Mouse (Mus musculus) hindbrain, embryonic 10.5 days (tissue): ENCODE measurements at regions not wholly inside any gene's neighbourhood (a gene's known extent, or its start where the extent isn't known, plus 50 kb on each side); places are given as distances from the start of the nearest gene placed in this dataset.

Experiments used
- DNase-seq: peaks from one replicate; pipeline ENCODE4 v3.0.0-alpha.2; 2017; ENCODE audit warnings: low spot score
- H3K27ac ChIP-seq: fragments of 300-500 bp; sonication (generic); 2 replicates; pipeline ENCODE4 v1.5.1; 2016; ENCODE audit warnings: mild to moderate bottlenecking, moderate library complexity
- H3K27me3 ChIP-seq: fragments of 300-500 bp; sonication (generic); 2 replicates; pipeline ENCODE4 v1.6.1; 2016; ENCODE audit warnings: mild to moderate bottlenecking; ENCODE audit not compliant: poor library complexity, insufficient read depth, severe bottlenecking
- H3K36me3 ChIP-seq: fragments of 300-500 bp; sonication (generic); 2 replicates; pipeline ENCODE4 v1.6.1; 2016; ENCODE audit warnings: mild to moderate bottlenecking, moderate library complexity
- H3K4me1 ChIP-seq: fragments of 300-500 bp; sonication (generic); replicated peaks from 2 replicates; pipeline ENCODE4 v1.6.1; 2016; ENCODE audit warnings: mild to moderate bottlenecking
- H3K4me3 ChIP-seq: fragments of 300-500 bp; sonication (generic); 2 replicates; pipeline ENCODE4 v1.5.1; 2016; ENCODE audit warnings: mild to moderate bottlenecking, moderate library complexity
- H3K9me3 ChIP-seq: fragments of 300-500 bp; sonication (generic); 2 replicates; pipeline ENCODE4 v1.6.1; 2016; ENCODE audit warnings: mild to moderate bottlenecking, moderate library complexity
- WGBS: fragments of 180-500 bp; shearing (Covaris S2); methylation state at CpG from one replicate; pipeline ENCODE4 v1.1.7; 2016; 5-methylcytosine and 5-hydroxymethylcytosine counted together

GRCm38 (mm10) chr1:72963449-72963848 is 52.3 kb downstream of the Tnp1 start:
- Histone ChIP-seq H3K4me1 (peaks cover 15% of the 10 kb centered on the region), H3K36me3 (no peaks in the 10 kb centered on the region), H3K4me3 (no peak overlapping the region), H3K9me3 (no peaks in the 10 kb centered on the region), H3K27ac (peak overlapping the region; percentile 70), H3K27me3 (no peaks in the 10 kb centered on the region)
- WGBS, result 43% methylated on average over 7 of the region's 7 CpGs
- DNase-seq, result peak; percentile 43

DNA sequence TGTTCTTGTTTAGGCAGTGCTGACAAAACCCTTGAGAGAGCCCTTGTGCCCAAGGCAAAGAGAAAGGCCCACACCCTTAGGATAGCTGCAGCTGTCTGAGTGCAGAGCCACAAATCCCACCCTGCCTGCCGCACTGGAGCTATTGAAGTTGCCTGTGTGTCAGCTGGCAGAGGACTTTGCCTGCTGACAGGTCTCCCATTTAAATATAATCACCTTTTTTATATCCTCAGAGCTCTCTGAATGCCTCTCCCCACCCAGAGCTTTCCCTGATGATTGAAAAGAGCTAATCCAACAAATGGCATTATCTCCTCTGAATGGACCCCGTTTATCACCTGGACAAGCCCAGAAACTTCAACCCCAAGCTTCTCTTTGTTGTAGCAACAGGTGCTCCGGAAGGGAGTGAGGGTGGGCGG is 55.5 kb downstream of the Tnp1 start:
- peaks cover 15% of the 10 kb centered on the region for H3K4me1 ChIP-seq
- WGBS, result 23% methylated on average over 4 of the region's 4 CpGs
- H3K4me3 ChIP-seq, result no peak overlapping the region
- H3K27ac ChIP-seq, result no peak overlapping the region
- H3K27me3 ChIP-seq, result no peaks in the 10 kb centered on the region
- no peak for DNase-seq
- no peaks in the 10 kb centered on the region for H3K9me3 ChIP-seq
- H3K36me3 ChIP-seq, result no peaks in the 10 kb centered on the region

DNA sequence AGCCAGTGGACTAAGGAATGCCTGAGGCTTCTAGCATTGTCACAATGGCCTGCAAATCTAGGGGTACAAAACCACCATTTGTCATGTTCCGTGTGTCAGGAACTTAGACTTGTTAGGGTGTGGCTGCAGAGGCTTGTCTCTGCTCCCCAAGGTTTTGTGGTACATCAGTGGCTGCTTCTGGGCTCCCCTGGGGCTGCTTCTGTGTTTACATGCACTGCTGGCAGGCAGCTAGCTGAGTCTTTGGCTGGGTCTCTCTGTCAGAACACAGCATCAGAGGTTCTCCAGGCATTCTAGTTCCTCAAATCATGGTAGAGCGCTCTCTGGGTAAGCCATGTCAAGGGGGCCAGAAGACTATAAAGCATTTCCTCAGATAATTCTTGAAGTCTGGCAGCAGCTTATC is 60.3 kb downstream of the Tnp1 start:
- 86% methylated on average over 2 of the region's 2 CpGs for WGBS
- no peaks in the 10 kb centered on the region for H3K36me3 ChIP-seq
- no peak overlapping the region for H3K27ac ChIP-seq

GRCm38 (mm10) chr1:72952896-72953295 is 62.8 kb downstream of the Tnp1 start:
- DNase-seq, result peak; percentile 10
- Histone ChIP-seq H3K4me1 (peaks cover 5% of the 10 kb centered on the region), H3K36me3 (no peaks in the 10 kb centered on the region), H3K27ac (no peak overlapping the region), H3K9me3 (no peaks in the 10 kb centered on the region), H3K4me3 (no peak overlapping the region), H3K27me3 (no peaks in the 10 kb centered on the region)
- 41% methylated on average over 6 of the region's 6 CpGs for WGBS

More for the DNA sequence above, 60.3 kb downstream of the Tnp1 start:
- Histone ChIP-seq H3K4me1 (peaks cover 11% of the 10 kb centered on the region), H3K27me3 (no peaks in the 10 kb centered on the region), H3K4me3 (no peak overlapping the region), H3K9me3 (no peaks in the 10 kb centered on the region)
- DNase-seq, result no peak

DNA sequence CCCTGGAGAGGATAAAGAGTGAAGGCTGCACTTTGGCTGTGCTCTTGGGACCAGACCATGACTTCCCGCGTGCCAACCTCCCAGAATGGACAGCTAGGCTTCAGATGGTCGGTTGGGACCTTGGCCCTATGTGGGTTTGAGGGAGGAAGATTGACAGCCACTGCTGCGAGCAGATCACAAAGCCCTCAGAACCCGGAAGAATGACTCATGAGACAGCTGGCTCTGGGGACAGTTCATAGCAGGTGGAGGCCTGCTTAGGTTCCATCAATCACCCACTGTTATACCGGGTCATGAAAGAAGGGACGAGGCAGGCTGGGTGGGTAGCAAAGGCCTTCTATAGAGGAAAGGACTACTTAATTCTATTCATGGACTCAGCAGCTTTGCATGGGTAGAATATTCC is 63.9 kb downstream of the Tnp1 start:
- 71% methylated on average over 7 of the region's 7 CpGs for WGBS
- H3K36me3 ChIP-seq, result no peaks in the 10 kb centered on the region
- H3K4me1 ChIP-seq, result peaks cover 5% of the 10 kb centered on the region
- no peaks in the 10 kb centered on the region for H3K27me3 ChIP-seq
- H3K9me3 ChIP-seq, result no peaks in the 10 kb centered on the region
- DNase-seq, result no peak
- H3K27ac ChIP-seq, result peak overlapping the region; percentile 23; the same call in 1 of the 2 replicates
- H3K4me3 ChIP-seq, result no peak overlapping the region

DNA sequence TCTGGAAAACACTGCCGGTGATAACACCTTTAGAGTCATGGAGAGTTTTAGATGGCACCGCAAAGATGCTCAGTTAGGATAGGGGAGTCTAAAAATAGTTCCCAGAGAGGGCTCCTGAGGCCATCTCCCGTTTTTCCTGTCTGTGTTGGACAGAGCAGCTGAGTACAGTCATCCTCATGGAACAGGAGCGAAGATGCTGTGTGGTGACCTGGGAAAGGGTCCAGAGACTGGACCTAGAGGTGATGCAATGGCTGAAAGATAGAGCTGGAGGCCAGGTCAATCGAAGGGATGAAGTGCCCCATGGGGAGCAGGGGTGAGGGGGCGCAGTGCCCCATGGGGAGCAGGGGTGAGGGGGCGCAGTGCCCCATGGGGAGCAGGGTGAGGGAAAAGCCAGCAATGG is 64.3 kb downstream of the Tnp1 start:
- Histone ChIP-seq H3K4me1 (peaks cover 7% of the 10 kb centered on the region), H3K27ac (peak overlapping the region; percentile 23; the same call in 1 of the 2 replicates), H3K4me3 (no peak overlapping the region), H3K27me3 (no peaks in the 10 kb centered on the region), H3K36me3 (no peaks in the 10 kb centered on the region), H3K9me3 (no peaks in the 10 kb centered on the region)
- DNase-seq, result no peak
- WGBS, result 85% methylated on average over 7 of the region's 7 CpGs

GRCm38 (mm10) chr1:72946235-72946634 is 69.5 kb downstream of the Tnp1 start:
- DNase-seq, result peak; percentile 64
- WGBS, result 15% methylated on average over 4 of the region's 4 CpGs
- H3K9me3 ChIP-seq, result no peaks in the 10 kb centered on the region

GRCm38 (mm10) chr1:72945750-72946102 is 70.0 kb downstream of the Tnp1 start:
- H3K36me3 ChIP-seq, result no peaks in the 10 kb centered on the region
- H3K4me3 ChIP-seq, result peak overlapping the region; percentile 39

More at GRCm38 (mm10) chr1:72946235-72946634, 69.5 kb downstream of the Tnp1 start:
- Histone ChIP-seq H3K4me3 (no peak overlapping the region), H3K27ac (peak overlapping the region; percentile 13; the same call in 1 of the 2 replicates), H3K4me1 (peaks cover 27% of the 10 kb centered on the region), H3K27me3 (peaks cover 8% of the 10 kb centered on the region; the same call in 1 of the 2 replicates), H3K36me3 (no peaks in the 10 kb centered on the region)

GRCm38 (mm10) chr1:72944805-72945749 is 70.4 kb upstream of the Igfbp5 start:
- DNase-seq, result peak; percentile 59

More at GRCm38 (mm10) chr1:72945750-72946102, 70.0 kb downstream of the Tnp1 start:
- peaks cover 27% of the 10 kb centered on the region for H3K4me1 ChIP-seq
- H3K27ac ChIP-seq, result peak overlapping the region; percentile 81
- H3K9me3 ChIP-seq, result no peaks in the 10 kb centered on the region
- H3K27me3 ChIP-seq, result peaks cover 8% of the 10 kb centered on the region; the same call in 1 of the 2 replicates
- WGBS, result 12% methylated on average over 9 of the region's 9 CpGs
- DNase-seq, result no peak

DNA sequence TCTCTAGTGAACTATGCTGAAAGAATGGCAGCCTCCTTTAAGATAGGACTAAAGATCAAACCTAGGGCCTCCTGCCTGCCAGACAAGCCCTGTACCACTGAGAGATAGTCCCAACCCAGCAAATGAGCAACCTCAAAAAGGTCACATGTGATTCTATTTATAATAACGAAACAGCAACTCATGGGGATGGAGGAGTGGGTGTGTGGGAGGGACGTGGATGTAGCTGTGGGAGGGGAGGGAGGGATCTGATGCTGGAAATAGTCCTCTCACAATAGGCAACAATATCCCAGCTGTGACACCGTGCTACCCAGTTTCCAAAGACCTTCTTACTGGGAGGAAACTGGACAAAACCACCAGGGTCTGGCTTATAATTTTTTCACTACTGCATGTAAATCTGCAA is 69.5 kb upstream of the Igfbp5 start:
- Histone ChIP-seq H3K4me1 (peaks cover 27% of the 10 kb centered on the region), H3K27ac (no peak overlapping the region), H3K4me3 (no peak overlapping the region), H3K9me3 (no peaks in the 10 kb centered on the region), H3K36me3 (no peaks in the 10 kb centered on the region), H3K27me3 (peaks cover 8% of the 10 kb centered on the region; the same call in 1 of the 2 replicates)
- WGBS, result 35% methylated on average over 3 of the region's 3 CpGs
- no peak for DNase-seq

More at GRCm38 (mm10) chr1:72944805-72945749, 70.4 kb upstream of the Igfbp5 start:
- Histone ChIP-seq H3K27me3 (peaks cover 8% of the 10 kb centered on the region; the same call in 1 of the 2 replicates), H3K4me1 (peaks cover 27% of the 10 kb centered on the region), H3K27ac (peak overlapping the region; percentile 81), H3K4me3 (peak overlapping the region; percentile 39), H3K36me3 (no peaks in the 10 kb centered on the region), H3K9me3 (no peaks in the 10 kb centered on the region)
- 7% methylated on average over 21 of the region's 21 CpGs for WGBS

GRCm38 (mm10) chr1:72943082-72943481 is 68.4 kb upstream of the Igfbp5 start:
- Histone ChIP-seq H3K4me3 (no peak overlapping the region), H3K4me1 (peaks cover 27% of the 10 kb centered on the region), H3K27ac (no peak overlapping the region), H3K27me3 (peaks cover 15% of the 10 kb centered on the region; the same call in 1 of the 2 replicates), H3K9me3 (no peaks in the 10 kb centered on the region), H3K36me3 (no peaks in the 10 kb centered on the region)
- WGBS, result 83% methylated on average over 1 of the region's 1 CpGs
- no peak for DNase-seq

DNA sequence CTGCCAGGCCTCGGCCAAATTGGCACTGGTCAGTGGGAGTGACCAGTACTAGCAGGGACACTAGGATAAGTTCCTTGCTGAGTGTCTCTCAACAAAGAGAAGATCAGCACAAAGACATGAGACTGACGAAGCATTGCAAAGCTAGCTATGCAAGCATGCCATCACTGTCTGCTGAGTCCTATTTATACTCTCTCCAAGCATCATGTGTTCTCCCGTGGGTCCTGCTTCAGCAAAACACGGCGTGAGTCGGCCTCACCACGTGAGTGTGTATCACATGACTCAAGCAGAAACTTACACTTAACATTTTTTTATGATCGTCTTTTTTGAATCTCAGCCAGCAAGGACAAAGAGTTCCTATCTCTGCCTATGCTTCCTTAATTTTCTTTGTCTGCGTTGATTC is 67.7 kb upstream of the Igfbp5 start:
- no peaks in the 10 kb centered on the region for H3K9me3 ChIP-seq
- peaks cover 17% of the 10 kb centered on the region; the same call in 1 of the 2 replicates for H3K27me3 ChIP-seq
- H3K4me1 ChIP-seq, result peaks cover 27% of the 10 kb centered on the region
- DNase-seq, result no peak
- no peak overlapping the region for H3K4me3 ChIP-seq
- no peak overlapping the region for H3K27ac ChIP-seq
- 86% methylated on average over 9 of the region's 9 CpGs for WGBS
- H3K36me3 ChIP-seq, result no peaks in the 10 kb centered on the region

DNA sequence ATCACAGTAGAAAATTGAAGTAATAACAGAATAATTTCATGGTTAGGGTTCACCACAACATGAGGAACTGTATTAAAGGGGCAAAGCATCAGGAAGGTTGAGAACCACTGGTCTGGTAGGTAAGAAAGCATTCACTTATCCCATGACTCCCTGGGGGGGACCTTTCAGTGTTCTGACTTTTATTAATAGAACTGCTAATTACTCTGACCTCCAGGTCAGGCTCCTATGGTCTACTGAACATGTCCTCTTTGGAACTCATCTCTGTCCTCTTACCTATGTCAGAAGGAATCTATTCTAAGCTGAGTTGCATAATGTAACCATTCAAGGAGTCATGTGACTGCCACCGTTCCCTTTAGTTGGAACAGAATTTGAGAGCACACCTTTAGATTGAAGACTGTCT is 65.3 kb upstream of the Igfbp5 start:
- H3K4me3 ChIP-seq, result no peak overlapping the region
- DNase-seq, result no peak
- no peaks in the 10 kb centered on the region for H3K9me3 ChIP-seq
- H3K36me3 ChIP-seq, result no peaks in the 10 kb centered on the region
- WGBS, result 70% methylated on average over 1 of the region's 1 CpGs
- H3K27ac ChIP-seq, result no peak overlapping the region
- peaks cover 10% of the 10 kb centered on the region for H3K4me1 ChIP-seq
- H3K27me3 ChIP-seq, result peaks cover 19% of the 10 kb centered on the region; the same call in 1 of the 2 replicates
